Mouse (Mus musculus) kidney, embryonic 15.5 days (tissue): Measurements from ENCODE around the gene Rassf1. TPM values are rescaled to one million over a fixed set of nuclear protein-coding genes. Genes with fewer than 3 reads are reported as not detected.

Source experiments
- ATAC-seq: fragments of 200-750 bp; cut with Nextera tagmentation; replicated peaks from 2 replicates; pipeline ENCODE4 v1.8.0; 2017; ENCODE audit warnings: moderate TSS enrichment; ENCODE audit not compliant: low FRiP score
- H3K27ac ChIP-seq: fragments of 300-500 bp; sonication (generic); 2 replicates; pipeline ENCODE4 v1.5.1; 2015; ENCODE audit warnings: mild to moderate bottlenecking, inconsistent platforms
- H3K27me3 ChIP-seq: fragments of 300-500 bp; sonication (generic); 2 replicates; pipeline ENCODE4 v1.6.1; 2015; ENCODE audit warnings: inconsistent platforms
- H3K36me3 ChIP-seq: fragments of 300-500 bp; sonication (generic); 2 replicates; pipeline ENCODE4 v1.6.1; 2015; ENCODE audit warnings: inconsistent platforms
- H3K4me1 ChIP-seq: fragments of 300-500 bp; sonication (generic); 2 replicates; pipeline ENCODE4 v1.6.1; 2015; ENCODE audit warnings: inconsistent platforms
- H3K4me2 ChIP-seq: fragments of 300-500 bp; sonication (generic); 2 replicates; pipeline ENCODE4 v1.6.1; 2015; ENCODE audit warnings: moderate library complexity, mild to moderate bottlenecking, inconsistent platforms
- H3K4me3 ChIP-seq: fragments of 300-500 bp; sonication (generic); replicated peaks from 2 replicates; pipeline ENCODE4 v1.5.1; 2015; ENCODE audit warnings: mild to moderate bottlenecking, inconsistent platforms
- H3K9ac ChIP-seq: fragments of 300-500 bp; sonication (generic); 2 replicates; pipeline ENCODE4 v1.6.1; 2015; ENCODE audit warnings: mild to moderate bottlenecking, inconsistent platforms
- H3K9me3 ChIP-seq: fragments of 300-500 bp; sonication (generic); replicated peaks from 2 replicates; pipeline ENCODE4 v1.6.1; 2016; ENCODE audit warnings: inconsistent platforms
- WGBS: fragments of 180-500 bp; shearing (Covaris S2); methylation state at CpG from one replicate; pipeline ENCODE4 v1.1.7; 2015; ENCODE audit warnings: mixed read lengths; 5-methylcytosine and 5-hydroxymethylcytosine counted together
- polyA plus RNA-seq: library from polyadenylated mRNA; unstranded; fragments of >200 nt; fragmentation: Nextera tagmentation; extraction: Ambion mirVana; gene quantifications from 2 replicates; pipeline ENCODE4 v1.2.1, GENCODE M21; 2015

The Rassf1 gene
- polyA plus RNA-seq, 1 experiment from 2014 or later: 63.4 TPM

DNA sequence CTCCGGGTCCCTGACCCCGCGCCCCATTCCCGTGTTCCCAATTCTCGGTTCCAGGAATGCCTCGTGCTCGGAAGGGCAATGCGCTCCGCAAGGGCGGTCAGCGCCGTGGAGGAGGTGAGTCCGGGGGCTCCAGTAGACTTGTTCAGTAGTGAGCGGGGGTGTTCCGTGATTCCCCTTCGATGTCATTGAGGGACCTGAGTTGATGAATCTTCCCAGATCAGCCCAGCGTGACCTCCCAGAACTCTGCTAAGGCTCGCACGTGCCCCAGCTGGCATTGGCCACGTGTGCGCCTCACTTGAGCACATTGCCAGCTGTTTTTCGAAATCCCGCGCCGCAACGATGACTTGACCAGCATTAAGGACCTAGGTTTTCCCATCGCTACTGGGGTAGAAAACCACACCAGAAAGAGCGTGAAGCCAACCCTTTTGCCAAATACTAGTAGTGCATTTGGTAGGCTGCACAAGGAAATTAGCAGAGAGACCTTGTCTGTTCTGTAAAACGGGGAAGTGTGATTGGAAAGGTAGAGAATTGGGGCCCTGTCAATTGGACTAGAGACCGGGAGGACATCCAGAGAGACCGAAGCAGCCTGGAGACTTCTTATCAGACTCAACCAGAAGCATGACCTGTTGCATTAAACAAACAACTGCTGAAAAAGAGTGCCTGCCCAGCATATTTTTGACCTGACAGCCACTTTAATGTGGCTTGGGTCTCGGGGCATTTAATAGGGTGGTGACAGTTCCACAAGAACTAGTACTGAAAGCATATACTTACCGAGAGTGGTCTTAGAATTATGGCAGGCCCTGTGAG is 36.7 kb downstream of the Rassf1 start:
- 2% methylated on average over 33 of the region's 33 CpGs for WGBS
- Histone ChIP-seq H3K4me3 (peak overlapping the region; percentile 83), H3K4me1 (peaks cover 20% of the 10 kb centered on the region), H3K36me3 (peaks cover 51% of the 10 kb centered on the region), H3K4me2 (peak overlapping the region; percentile 82), H3K9me3 (no peaks in the 10 kb centered on the region), H3K27me3 (no peaks in the 10 kb centered on the region), H3K27ac (peak overlapping the region; percentile 29; the same call in 1 of the 2 replicates), H3K9ac (peak overlapping the region; percentile 63)
- no peak for ATAC-seq

- ATAC-seq: no peak
- Histone ChIP-seq H3K36me3 (peaks cover 55% of the 10 kb centered on the region), H3K27ac (no peak overlapping the region), H3K9me3 (no peaks in the 10 kb centered on the region), H3K4me3 (no peak overlapping the region), H3K4me2 (no peak overlapping the region; the same call in 1 of the 2 replicates), H3K27me3 (no peaks in the 10 kb centered on the region), H3K4me1 (peaks cover 20% of the 10 kb centered on the region), H3K9ac (no peak overlapping the region)
- 84% methylated on average over 25 of the region's 25 CpGs for WGBS
Measured at GRCm38 (mm10) chr9:107590058-107590772, 38.9 kb downstream of the Rassf1 start.

DNA sequence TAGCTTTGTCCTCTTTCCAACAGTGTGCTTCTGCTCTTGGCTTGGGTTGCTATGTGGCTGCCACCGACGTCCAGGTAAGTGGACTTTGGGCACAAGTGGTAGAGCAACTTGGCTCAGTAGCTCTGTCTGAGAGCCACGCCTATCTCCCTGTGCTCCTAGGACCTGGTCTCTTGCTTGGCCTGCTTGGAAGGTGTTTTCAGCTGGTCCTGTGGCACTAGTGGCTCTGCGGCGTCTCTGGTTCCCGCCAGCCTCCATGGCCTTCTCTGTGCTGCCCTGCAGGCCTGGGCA is 39.4 kb downstream of the Rassf1 start:
- H3K9ac ChIP-seq: no peak overlapping the region
- H3K4me1 ChIP-seq: peaks cover 20% of the 10 kb centered on the region
- no peak for ATAC-seq
- WGBS: 96% methylated on average over 6 of the region's 6 CpGs
- peaks cover 57% of the 10 kb centered on the region for H3K36me3 ChIP-seq
- H3K9me3 ChIP-seq: no peaks in the 10 kb centered on the region
- no peak overlapping the region for H3K4me3 ChIP-seq
- no peak overlapping the region for H3K27ac ChIP-seq
- H3K27me3 ChIP-seq: no peaks in the 10 kb centered on the region
- H3K4me2 ChIP-seq: no peak overlapping the region

DNA sequence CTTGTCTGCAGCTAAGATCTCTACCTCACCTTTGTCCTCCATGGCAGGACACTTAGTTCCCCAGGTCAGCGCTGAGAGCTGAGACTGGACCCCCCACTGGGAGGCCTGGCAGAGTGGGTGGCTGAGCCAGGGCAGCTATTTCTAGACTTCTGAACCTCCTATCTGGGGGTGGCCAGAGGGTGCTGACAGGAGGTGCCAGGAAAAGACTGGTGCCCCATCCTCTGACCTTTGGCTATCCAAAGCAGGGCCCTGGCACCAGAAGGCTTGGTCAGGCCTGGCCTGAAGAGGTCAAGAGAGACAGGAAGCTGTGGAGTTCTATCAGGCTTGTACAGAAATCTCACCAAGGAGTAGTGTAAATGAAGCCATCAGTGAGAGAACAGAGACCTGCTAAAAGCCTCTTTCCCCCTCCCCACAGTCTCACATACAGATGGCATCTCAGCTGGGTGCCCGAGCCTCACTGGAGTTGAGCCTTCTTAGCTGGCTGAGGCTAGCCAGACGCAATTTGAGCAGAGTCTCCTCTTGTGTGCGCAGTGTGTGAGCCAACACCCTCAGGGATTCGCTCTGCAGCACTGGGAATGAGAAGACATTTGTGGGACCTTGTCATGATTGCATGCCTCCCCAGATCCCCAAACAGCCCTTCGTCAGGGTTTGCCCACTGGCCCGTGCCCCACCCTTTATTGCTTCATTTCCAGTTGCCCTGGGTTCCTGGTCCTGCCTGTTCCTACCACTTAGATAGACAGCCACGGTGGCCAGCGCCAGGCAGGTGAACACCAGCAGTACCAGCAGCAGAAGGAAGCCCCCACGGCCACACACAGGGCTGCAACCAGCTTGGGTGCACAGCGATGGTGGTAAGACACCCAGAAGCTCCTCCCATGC is 42.0 kb downstream of the Rassf1 start:
- Histone ChIP-seq H3K4me1 (peaks cover 10% of the 10 kb centered on the region), H3K36me3 (peaks cover 62% of the 10 kb centered on the region), H3K27ac (no peak overlapping the region), H3K9me3 (no peaks in the 10 kb centered on the region), H3K4me3 (no peak overlapping the region), H3K4me2 (no peak overlapping the region), H3K9ac (no peak overlapping the region), H3K27me3 (no peaks in the 10 kb centered on the region)
- WGBS: 89% methylated on average over 11 of the region's 11 CpGs
- no peak for ATAC-seq

- Histone ChIP-seq H3K9ac (no peak overlapping the region), H3K4me2 (no peak overlapping the region), H3K36me3 (peaks cover 71% of the 10 kb centered on the region), H3K9me3 (no peaks in the 10 kb centered on the region), H3K4me1 (0 out of 2 replicates have a peak, but pooled peaks cover 1% of the 10 kb centered on the region), H3K4me3 (no peak overlapping the region), H3K27me3 (no peaks in the 10 kb centered on the region), H3K27ac (no peak overlapping the region)
- 68% methylated on average over 8 of the region's 8 CpGs for WGBS
- ATAC-seq: no peak
Measured at GRCm38 (mm10) chr9:107594281-107595062, 43.1 kb downstream of the Rassf1 start.

DNA sequence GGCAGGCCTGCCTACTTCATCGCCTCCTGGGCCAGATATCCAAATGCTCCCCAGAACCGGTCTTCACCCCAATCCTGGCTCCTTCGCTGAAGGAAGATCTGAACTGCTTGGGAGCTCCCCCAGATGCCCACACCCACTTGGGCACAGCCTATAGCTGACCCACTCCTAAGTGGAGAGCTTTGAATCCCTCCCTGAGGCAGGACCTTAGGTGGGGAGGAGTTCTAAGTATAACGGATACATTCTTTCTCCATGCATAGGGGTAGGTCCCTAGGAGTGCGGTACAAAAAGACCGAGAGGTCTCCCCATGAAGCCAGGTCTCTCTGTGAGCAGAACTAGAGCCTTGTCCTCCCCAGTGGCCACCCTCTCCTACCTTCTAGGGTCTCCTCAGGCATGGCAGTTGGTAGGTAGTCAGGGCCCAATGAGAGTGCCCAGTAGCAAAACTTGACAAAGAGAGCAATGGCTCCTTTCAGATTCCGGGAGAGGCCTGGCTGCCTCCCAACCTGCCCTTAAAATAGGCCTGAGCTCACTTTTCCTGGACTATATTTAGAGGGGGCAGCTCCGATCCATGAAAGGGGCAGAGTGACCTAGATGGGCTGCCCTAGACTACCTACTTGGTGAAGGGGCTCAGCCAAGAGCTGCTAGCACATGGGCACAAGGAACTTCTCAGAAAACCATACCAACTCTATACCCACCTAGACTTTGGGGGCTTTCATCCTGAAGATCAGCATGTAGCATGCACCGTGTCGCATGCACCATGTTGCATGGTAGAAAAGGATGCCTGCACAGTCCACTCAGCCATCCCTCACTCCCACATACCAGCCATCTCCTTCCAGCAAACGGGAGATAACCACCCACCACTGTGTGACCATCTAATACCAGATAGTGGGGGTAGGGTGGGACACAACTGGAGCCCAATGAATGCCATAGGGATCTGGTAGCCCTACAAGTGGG is 45.5 kb downstream of the Rassf1 start:
- Histone ChIP-seq H3K9me3 (no peaks in the 10 kb centered on the region), H3K36me3 (peaks cover 61% of the 10 kb centered on the region), H3K4me2 (no peak overlapping the region), H3K27ac (no peak overlapping the region), H3K27me3 (0 out of 2 replicates have a peak, but pooled peaks cover 3% of the 10 kb centered on the region), H3K4me1 (peaks cover 8% of the 10 kb centered on the region), H3K4me3 (no peak overlapping the region), H3K9ac (no peak overlapping the region)
- 87% methylated on average over 11 of the region's 11 CpGs for WGBS
- no peak for ATAC-seq

DNA sequence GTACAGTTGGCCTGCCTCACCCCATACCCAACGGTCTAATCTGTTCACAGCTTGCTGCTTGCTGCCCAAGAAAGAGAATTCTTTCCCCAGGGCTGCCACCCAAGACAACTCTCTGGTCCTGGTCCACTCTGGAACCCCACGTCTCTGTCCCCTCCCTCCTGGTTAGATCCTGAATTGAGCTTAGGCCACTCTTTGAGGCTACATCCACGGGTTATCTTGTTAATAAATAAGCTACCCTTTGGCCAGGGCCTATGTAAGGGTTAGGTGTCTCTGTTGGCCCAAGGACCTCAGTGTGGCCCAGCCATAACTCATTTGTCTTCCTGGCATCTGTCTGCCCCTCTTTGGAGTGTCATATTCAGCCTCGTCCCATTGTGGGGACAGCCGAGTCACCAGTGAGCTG is 47.0 kb downstream of the Rassf1 start:
- peaks cover 46% of the 10 kb centered on the region for H3K36me3 ChIP-seq
- ATAC-seq: no peak
- no peak overlapping the region for H3K27ac ChIP-seq
- no peak overlapping the region for H3K9ac ChIP-seq
- H3K4me1 ChIP-seq: peaks cover 22% of the 10 kb centered on the region
- no peaks in the 10 kb centered on the region for H3K9me3 ChIP-seq
- H3K4me2 ChIP-seq: no peak overlapping the region
- WGBS: 73% methylated on average over 5 of the region's 5 CpGs
- H3K27me3 ChIP-seq: 0 out of 2 replicates have a peak, but pooled peaks cover 3% of the 10 kb centered on the region
- H3K4me3 ChIP-seq: no peak overlapping the region

DNA sequence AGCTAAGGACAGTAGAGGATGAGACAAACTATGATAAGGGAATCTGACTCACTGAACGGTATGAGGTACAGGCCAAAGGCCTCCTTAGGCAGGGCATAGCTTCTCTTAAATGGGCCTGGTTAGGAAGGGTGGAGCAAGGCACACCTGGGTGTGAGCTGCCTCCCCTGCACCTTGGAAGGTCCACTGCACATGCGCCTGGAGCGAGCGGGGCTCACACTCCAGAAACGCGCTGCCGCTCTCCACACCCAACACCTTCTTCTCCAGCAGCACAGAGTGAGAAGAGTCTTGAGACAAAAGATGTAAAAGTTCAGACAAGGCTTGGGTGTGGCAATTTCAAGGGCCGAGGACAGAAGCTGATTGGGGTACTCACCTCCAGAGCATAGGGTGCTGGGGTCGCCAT is 48.1 kb downstream of the Rassf1 start:
- WGBS: 76% methylated on average over 9 of the region's 9 CpGs
- peaks cover 33% of the 10 kb centered on the region for H3K4me1 ChIP-seq

GRCm38 (mm10) chr9:107599842-107600241 is 48.5 kb downstream of the Rassf1 start:
- 66% methylated on average over 14 of the region's 14 CpGs for WGBS
- ATAC-seq: no peak
- H3K36me3 ChIP-seq: peaks cover 31% of the 10 kb centered on the region
- H3K4me2 ChIP-seq: no peak overlapping the region
- 0 out of 2 replicates have a peak, but pooled peaks cover 3% of the 10 kb centered on the region for H3K27me3 ChIP-seq
- H3K9me3 ChIP-seq: no peaks in the 10 kb centered on the region
- H3K27ac ChIP-seq: no peak overlapping the region
- H3K4me1 ChIP-seq: peaks cover 37% of the 10 kb centered on the region
- no peak overlapping the region for H3K9ac ChIP-seq
- H3K4me3 ChIP-seq: no peak overlapping the region

More for the DNA sequence above, 48.1 kb downstream of the Rassf1 start:
- Histone ChIP-seq H3K4me2 (no peak overlapping the region), H3K27ac (no peak overlapping the region), H3K9ac (no peak overlapping the region), H3K4me3 (no peak overlapping the region), H3K27me3 (0 out of 2 replicates have a peak, but pooled peaks cover 3% of the 10 kb centered on the region), H3K9me3 (no peaks in the 10 kb centered on the region), H3K36me3 (peaks cover 35% of the 10 kb centered on the region)
- no peak for ATAC-seq

DNA sequence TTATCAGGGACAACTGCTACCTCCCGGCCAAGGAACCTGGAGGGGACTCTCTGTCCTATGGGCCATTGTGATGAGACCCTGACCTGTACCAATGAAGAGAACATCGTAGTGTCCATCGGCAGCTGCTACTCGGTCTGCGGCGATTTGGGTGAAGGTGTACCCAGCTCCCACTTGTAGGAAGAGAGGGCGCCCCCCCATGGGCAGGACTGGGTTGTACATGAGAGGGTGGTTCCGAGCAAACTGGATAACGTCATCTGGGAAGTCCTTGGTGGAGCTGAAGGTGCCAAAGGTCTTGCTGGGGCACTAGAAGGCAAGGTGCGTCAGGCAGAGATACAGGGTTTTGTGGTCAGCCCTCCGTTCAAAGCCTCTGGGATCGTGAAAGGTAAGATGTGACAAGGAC is 49.4 kb downstream of the Rassf1 start:
- Histone ChIP-seq H3K9me3 (no peaks in the 10 kb centered on the region), H3K4me3 (no peak overlapping the region), H3K27ac (no peak overlapping the region), H3K36me3 (peaks cover 26% of the 10 kb centered on the region), H3K4me2 (no peak overlapping the region), H3K27me3 (0 out of 2 replicates have a peak, but pooled peaks cover 3% of the 10 kb centered on the region), H3K9ac (no peak overlapping the region), H3K4me1 (peaks cover 46% of the 10 kb centered on the region)
- ATAC-seq: no peak
- 82% methylated on average over 12 of the region's 12 CpGs for WGBS
